Mouse (Mus musculus) intestine, embryonic 16.5 days (tissue): Measurements from ENCODE around the gene Batf. TPM values are rescaled to one million over a fixed set of nuclear protein-coding genes. Genes with fewer than 3 reads are reported as not detected.

ENCODE experiments used
- ATAC-seq: fragments of 200-750 bp; cut with Nextera tagmentation; 2 replicates; pipeline ENCODE4 v1.8.0; 2017; ENCODE audit warnings: moderate TSS enrichment, moderate library complexity
- H3K27ac ChIP-seq: fragments of 300-500 bp; sonication (generic); 2 replicates; pipeline ENCODE4 v1.5.1; 2014; ENCODE audit warnings: mild to moderate bottlenecking, low read length
- H3K27me3 ChIP-seq: fragments of 300-500 bp; sonication (generic); replicated peaks from 2 replicates; pipeline ENCODE4 v1.6.1; 2014; ENCODE audit warnings: low read length, control low read depth, mixed read lengths; ENCODE audit not compliant: control insufficient read depth, insufficient read depth
- H3K36me3 ChIP-seq: fragments of 300-500 bp; sonication (generic); 2 replicates; pipeline ENCODE4 v1.6.1; 2014; ENCODE audit warnings: low read length, control low read depth; ENCODE audit not compliant: control insufficient read depth, insufficient read depth
- H3K4me1 ChIP-seq: fragments of 300-500 bp; sonication (generic); 2 replicates; pipeline ENCODE4 v1.6.1; 2014; ENCODE audit warnings: low read length, control low read depth, mixed read lengths; ENCODE audit not compliant: control insufficient read depth, insufficient read depth
- H3K4me2 ChIP-seq: fragments of 300-500 bp; sonication (generic); 2 replicates; pipeline ENCODE4 v1.6.1; 2014; ENCODE audit warnings: low read depth, low read length, control low read depth
- H3K4me3 ChIP-seq: fragments of 300-500 bp; sonication (generic); 2 replicates; pipeline ENCODE4 v1.5.1; 2014; ENCODE audit warnings: mild to moderate bottlenecking, low read length
- H3K9ac ChIP-seq: fragments of 300-500 bp; sonication (generic); 2 replicates; pipeline ENCODE4 v1.6.1; 2014; ENCODE audit warnings: low read depth, low read length
- H3K9me3 ChIP-seq: fragments of 300-500 bp; sonication (generic); 2 replicates; pipeline ENCODE4 v1.6.1; 2016; ENCODE audit warnings: low read length, control low read depth; ENCODE audit not compliant: control insufficient read depth
- WGBS: fragments of 180-500 bp; shearing (Covaris S2); extraction: QIAGEN DNeasy Blood & Tissue Kit; methylation state at CpG from one replicate; pipeline ENCODE4 v1.1.7; 2014; 5-methylcytosine and 5-hydroxymethylcytosine counted together
- polyA plus RNA-seq: library from polyadenylated mRNA; unstranded; fragments of >200 nt; fragmentation: Nextera tagmentation; extraction: Ambion mirVana; gene quantifications from 2 replicates; pipeline ENCODE4 v1.2.1, GENCODE M21; 2015

Batf gene
- polyA plus RNA-seq, 1 experiment from 2014 or later = 3.6 TPM

GRCm38 (mm10) chr12:85707391-85707790 lies 20.9 kb downstream of the Batf start:
- no peak for ATAC-seq
- WGBS = 89% methylated on average over 11 of the region's 11 CpGs

GRCm38 (mm10) chr12:85708556-85708955 lies 22.1 kb downstream of the Batf start:
- Histone ChIP-seq H3K9me3 (no peaks in the 10 kb centered on the region), H3K4me2 (no peak overlapping the region), H3K27ac (no peak overlapping the region), H3K9ac (no peak overlapping the region), H3K4me3 (no peak overlapping the region), H3K36me3 (no peaks in the 10 kb centered on the region), H3K4me1 (peaks cover 12% of the 10 kb centered on the region), H3K27me3 (no peaks in the 10 kb centered on the region)
- no peak for ATAC-seq
- 87% methylated on average over 12 of the region's 12 CpGs for WGBS

More at GRCm38 (mm10) chr12:85707391-85707790, 20.9 kb downstream of the Batf start:
- H3K4me2 ChIP-seq = no peak overlapping the region
- H3K27ac ChIP-seq = no peak overlapping the region
- no peak overlapping the region for H3K4me3 ChIP-seq
- H3K9ac ChIP-seq = no peak overlapping the region
- peaks cover 12% of the 10 kb centered on the region for H3K4me1 ChIP-seq
- no peaks in the 10 kb centered on the region for H3K36me3 ChIP-seq
- no peaks in the 10 kb centered on the region for H3K27me3 ChIP-seq
- no peaks in the 10 kb centered on the region for H3K9me3 ChIP-seq

- Histone ChIP-seq H3K9ac (no peak overlapping the region), H3K9me3 (no peaks in the 10 kb centered on the region), H3K36me3 (no peaks in the 10 kb centered on the region), H3K4me3 (no peak overlapping the region), H3K4me1 (peaks cover 4% of the 10 kb centered on the region; the same call in 1 of the 2 replicates), H3K4me2 (no peak overlapping the region), H3K27me3 (no peaks in the 10 kb centered on the region), H3K27ac (no peak overlapping the region)
- 79% methylated on average over 7 of the region's 7 CpGs for WGBS
- ATAC-seq = no peak
Observed at GRCm38 (mm10) chr12:85710695-85711094, 24.2 kb downstream of the Batf start.

GRCm38 (mm10) chr12:85712587-85712986 lies 26.1 kb downstream of the Batf start:
- H3K27ac ChIP-seq = no peak overlapping the region
- H3K4me2 ChIP-seq = no peak overlapping the region
- WGBS = 78% methylated on average over 2 of the region's 2 CpGs
- no peak for ATAC-seq
- H3K27me3 ChIP-seq = no peaks in the 10 kb centered on the region
- H3K4me3 ChIP-seq = no peak overlapping the region
- H3K9ac ChIP-seq = no peak overlapping the region
- H3K36me3 ChIP-seq = no peaks in the 10 kb centered on the region
- H3K9me3 ChIP-seq = no peaks in the 10 kb centered on the region
- H3K4me1 ChIP-seq = no peaks in the 10 kb centered on the region

- H3K9me3 ChIP-seq = no peaks in the 10 kb centered on the region
- H3K4me1 ChIP-seq = no peaks in the 10 kb centered on the region
- 92% methylated on average over 5 of the region's 5 CpGs for WGBS
- no peak overlapping the region for H3K9ac ChIP-seq
- H3K36me3 ChIP-seq = no peaks in the 10 kb centered on the region
- no peak overlapping the region for H3K4me2 ChIP-seq
- no peak overlapping the region for H3K27ac ChIP-seq
- ATAC-seq = no peak
- H3K27me3 ChIP-seq = no peaks in the 10 kb centered on the region
- no peak overlapping the region for H3K4me3 ChIP-seq
Observed at GRCm38 (mm10) chr12:85714126-85714525, 27.7 kb downstream of the Batf start.

GRCm38 (mm10) chr12:85725306-85725705 lies 38.8 kb downstream of the Batf start:
- no peak for ATAC-seq
- no peaks in the 10 kb centered on the region for H3K4me1 ChIP-seq
- no peak overlapping the region for H3K4me3 ChIP-seq
- H3K4me2 ChIP-seq = no peak overlapping the region
- no peak overlapping the region for H3K27ac ChIP-seq
- no peaks in the 10 kb centered on the region for H3K36me3 ChIP-seq
- H3K9ac ChIP-seq = no peak overlapping the region
- no peaks in the 10 kb centered on the region for H3K27me3 ChIP-seq
- H3K9me3 ChIP-seq = no peaks in the 10 kb centered on the region
- 60% methylated on average over 4 of the region's 4 CpGs for WGBS

GRCm38 (mm10) chr12:85726729-85727397 lies 40.4 kb downstream of the Batf start:
- H3K9me3 ChIP-seq = no peaks in the 10 kb centered on the region
- 44% methylated on average over 6 of the region's 6 CpGs for WGBS
- no peak overlapping the region for H3K9ac ChIP-seq
- H3K36me3 ChIP-seq = no peaks in the 10 kb centered on the region
- H3K4me1 ChIP-seq = no peaks in the 10 kb centered on the region
- ATAC-seq = no peak
- H3K27ac ChIP-seq = no peak overlapping the region
- no peak overlapping the region for H3K4me2 ChIP-seq
- H3K4me3 ChIP-seq = no peak overlapping the region
- no peaks in the 10 kb centered on the region for H3K27me3 ChIP-seq

- H3K4me2 ChIP-seq = no peak overlapping the region
- 68% methylated on average over 7 of the region's 7 CpGs for WGBS
- no peaks in the 10 kb centered on the region for H3K9me3 ChIP-seq
- no peak overlapping the region for H3K4me3 ChIP-seq
- no peaks in the 10 kb centered on the region for H3K36me3 ChIP-seq
- no peak overlapping the region for H3K27ac ChIP-seq
- H3K4me1 ChIP-seq = no peaks in the 10 kb centered on the region
- H3K9ac ChIP-seq = no peak overlapping the region
- H3K27me3 ChIP-seq = no peaks in the 10 kb centered on the region
- no peak for ATAC-seq
Observed at GRCm38 (mm10) chr12:85728181-85728580, 41.7 kb downstream of the Batf start.

- Histone ChIP-seq H3K27ac (no peak overlapping the region), H3K9me3 (no peaks in the 10 kb centered on the region), H3K27me3 (no peaks in the 10 kb centered on the region), H3K9ac (no peak overlapping the region), H3K4me1 (no peaks in the 10 kb centered on the region), H3K4me3 (no peak overlapping the region), H3K36me3 (no peaks in the 10 kb centered on the region), H3K4me2 (no peak overlapping the region)
- 38% methylated on average over 17 of the region's 17 CpGs for WGBS
- ATAC-seq = peak; percentile 26; the same call in 1 of the 2 replicates
Observed at GRCm38 (mm10) chr12:85729022-85729944, 42.8 kb downstream of the Batf start.
